Mouse (Mus musculus) c-Kit-positive CD71-positive TER-119-negative erythroid progenitor cells, embryonic 14.5 days (primary cell): ENCODE measurements around the gene H3f3a.

ENCODE experiments used
- DNase-seq: peaks from one replicate; pipeline ENCODE4 v3.0.0-alpha.2; 2013; ENCODE audit warnings: low read depth

Gene H3f3a

GRCm38 (mm10) chr1:180822276-180822675 is 8.5 kb upstream of the H3f3a start:
- DNase-seq, result no peak

DNA sequence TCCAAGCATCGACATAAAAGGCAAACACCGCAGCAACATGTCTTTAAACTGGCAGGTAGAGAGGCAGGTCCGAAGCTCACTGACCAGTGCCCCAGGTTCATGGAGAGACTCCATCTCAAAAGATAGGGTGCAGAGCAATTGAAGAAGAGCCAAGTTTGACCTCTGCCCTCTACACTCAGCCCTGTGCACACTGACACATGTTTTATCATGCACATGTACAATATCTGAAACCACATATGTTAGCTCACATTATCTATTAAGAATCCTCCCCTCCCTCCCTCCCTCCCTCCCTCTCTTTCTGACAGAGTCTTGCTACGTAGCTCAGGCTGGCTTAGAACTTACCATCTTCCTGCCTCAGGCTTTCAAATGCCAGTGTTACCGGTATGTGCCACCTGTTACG is 7.4 kb upstream of the H3f3a start:
- DNase-seq, result no peak

GRCm38 (mm10) chr1:180818000-180818399 is 4.3 kb upstream of the H3f3a start:
- peak; percentile 70 for DNase-seq

DNA sequence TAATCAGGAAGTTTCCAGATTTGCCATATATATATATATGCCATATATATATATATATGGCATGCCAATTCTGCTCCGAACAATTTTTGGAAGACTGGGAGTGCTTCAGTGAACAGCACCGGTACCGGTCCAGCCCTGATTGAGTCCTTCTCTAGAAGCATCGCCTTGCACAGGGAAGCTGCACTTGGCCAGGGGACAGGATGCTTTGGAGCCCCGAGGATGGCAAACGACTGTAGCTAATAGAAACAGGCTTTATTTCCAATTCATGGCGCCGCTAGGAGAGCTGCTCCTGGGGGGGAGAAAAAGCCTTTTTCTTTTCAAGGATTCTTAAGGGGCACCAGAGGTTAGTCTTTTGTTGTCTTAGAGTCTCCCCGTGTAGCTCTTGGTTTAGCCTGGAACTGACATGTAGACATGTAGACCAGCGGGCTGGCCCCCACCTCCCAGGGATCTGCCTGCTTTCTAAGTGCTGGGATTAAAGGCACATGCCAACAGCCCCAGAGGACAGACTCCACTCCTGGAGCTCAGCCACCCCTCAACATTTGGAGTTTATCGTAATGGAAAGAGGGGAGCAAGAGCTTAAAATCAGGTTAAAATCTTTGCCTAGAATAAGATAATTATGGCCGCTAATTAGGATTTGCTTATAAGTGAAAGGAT is 1.8 kb upstream of the H3f3a start:
- DNase-seq, result no peak

- DNase-seq, result peak; percentile 79
These were observed 296 bp downstream of the H3f3a start for GRCm38 (mm10) chr1:180813409-180813884.

DNA sequence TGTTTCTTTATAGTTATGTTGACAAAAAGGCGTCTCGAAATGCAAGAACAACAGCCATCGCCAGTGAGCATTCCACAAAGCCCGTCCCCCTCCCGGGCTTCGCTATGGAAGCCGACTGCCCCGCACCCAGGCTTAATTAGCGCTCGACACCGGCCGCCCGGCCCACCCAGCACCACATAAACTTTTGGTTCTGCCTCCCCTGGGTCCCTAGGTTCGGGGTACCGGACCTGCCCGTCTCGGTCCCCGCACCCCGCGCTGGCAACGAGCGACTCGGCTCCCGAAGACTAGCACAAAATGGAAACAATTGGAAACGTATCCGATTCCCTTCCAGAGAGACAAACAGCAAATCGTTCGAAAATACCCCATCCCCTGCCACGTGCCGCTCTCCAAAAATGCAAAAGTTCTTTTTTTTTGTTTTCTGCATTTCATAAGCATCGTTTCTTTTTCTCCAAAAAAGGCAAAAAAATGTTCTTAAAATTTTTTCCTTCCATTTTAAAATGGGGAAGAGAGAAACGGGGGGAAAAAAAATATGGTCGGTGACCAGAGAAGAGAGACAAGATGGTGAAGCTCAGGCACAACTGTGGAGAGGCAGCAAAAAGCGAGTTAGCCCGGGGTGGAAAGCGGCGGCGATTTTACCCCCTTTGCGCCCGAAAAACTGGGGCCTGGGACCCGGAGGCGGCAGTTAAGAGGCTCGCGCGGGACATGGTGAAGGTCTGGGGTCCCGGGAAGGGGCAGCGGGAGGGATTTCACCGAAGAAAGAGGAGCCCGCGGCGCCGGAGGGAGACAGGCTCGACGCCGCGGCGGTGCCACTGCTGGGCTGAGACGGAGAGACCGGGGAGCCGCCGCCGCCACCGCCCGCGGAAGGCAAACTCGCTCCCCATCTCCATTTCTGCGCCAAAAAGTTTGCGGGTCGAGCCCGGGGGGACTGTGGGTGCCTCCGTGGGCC is 1.0 kb downstream of the H3f3a start:
- no peak for DNase-seq

DNA sequence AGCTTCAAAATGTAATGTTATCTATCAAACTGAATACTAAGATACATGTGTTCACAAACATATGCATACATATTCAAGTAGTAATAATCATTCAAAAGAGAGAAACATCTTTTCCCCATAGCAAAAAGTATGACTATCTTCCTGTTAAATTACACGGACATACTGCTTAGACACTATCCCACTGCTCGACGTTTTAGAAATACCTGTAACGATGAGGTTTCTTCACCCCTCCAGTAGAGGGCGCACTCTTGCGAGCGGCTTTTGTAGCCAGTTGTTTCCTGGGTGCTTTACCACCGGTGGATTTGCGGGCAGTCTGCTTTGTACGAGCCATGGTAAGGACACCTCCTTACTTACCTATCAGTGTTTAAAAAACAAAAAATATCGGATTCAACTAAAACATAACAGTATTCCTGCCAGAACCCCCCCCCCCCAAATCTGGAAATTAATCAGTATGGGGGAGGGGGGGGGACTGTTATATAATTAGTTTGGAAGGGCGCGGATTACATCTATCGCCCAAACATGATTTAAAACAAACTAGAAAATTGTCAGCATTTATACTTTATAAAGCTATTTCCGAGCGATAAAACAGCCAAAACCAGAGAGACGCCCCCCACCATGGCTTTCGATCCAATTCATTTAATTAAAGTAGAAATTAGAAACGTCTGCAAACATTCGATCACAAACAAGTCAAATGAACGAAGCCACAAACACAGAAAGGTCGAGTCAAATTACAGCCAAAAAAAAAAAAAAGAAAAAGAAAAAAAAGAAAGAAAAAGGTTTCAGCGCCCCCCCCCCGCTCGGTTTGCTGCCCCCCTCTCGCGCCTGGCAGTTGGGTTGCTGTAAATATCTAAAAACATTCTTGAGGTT is 1.9 kb downstream of the H3f3a start:
- DNase-seq, result no peak

DNA sequence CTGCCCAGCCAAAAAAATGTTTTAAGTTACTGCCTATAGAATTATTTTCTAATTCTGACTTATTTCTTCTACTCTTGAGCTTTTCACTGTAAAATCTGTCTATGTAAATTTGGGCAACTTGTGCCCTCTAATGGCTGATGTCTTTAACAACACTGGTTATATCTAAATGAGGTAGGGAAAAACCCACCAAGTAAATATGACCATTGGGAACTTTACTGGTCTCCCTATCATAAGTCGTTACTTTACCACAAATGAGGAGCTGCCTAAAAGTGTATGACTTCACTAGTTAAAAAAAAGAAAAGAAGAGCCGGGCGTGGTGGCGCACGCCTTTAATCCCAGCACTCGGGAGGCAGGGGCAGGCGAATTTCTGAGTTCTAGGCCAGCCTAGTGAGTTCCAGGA is 2.8 kb downstream of the H3f3a start:
- no peak for DNase-seq

GRCm38 (mm10) chr1:180808831-180809230 is 4.9 kb downstream of the H3f3a start:
- DNase-seq, result no peak

- no peak for DNase-seq
These were observed 9.9 kb downstream of the H3f3a start for GRCm38 (mm10) chr1:180803881-180804280.

- DNase-seq, result no peak
These were observed 12.2 kb downstream of the H3f3a start for GRCm38 (mm10) chr1:180801466-180801994.

DNA sequence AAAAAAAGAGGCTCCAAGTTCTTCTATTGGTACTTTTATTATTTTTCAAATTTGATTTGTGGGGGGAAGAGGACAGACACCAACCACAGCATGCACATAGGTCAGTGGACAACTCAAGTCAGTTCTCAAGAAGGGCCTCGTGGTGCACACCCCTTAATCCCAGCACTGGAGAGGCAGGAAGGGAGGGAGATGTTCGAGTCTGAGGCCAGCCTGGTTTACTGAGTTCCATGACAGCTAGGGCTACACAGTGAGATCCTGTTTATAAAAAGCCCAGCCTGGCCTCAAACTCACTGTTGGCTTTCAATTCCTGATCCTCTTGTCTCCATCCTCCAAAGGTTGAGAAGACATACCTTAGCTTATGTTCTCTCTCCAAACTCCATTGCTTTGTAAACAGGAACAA is 12.9 kb downstream of the H3f3a start:
- no peak for DNase-seq

GRCm38 (mm10) chr1:180800022-180800421 is 13.7 kb downstream of the H3f3a start:
- DNase-seq, result no peak

DNA sequence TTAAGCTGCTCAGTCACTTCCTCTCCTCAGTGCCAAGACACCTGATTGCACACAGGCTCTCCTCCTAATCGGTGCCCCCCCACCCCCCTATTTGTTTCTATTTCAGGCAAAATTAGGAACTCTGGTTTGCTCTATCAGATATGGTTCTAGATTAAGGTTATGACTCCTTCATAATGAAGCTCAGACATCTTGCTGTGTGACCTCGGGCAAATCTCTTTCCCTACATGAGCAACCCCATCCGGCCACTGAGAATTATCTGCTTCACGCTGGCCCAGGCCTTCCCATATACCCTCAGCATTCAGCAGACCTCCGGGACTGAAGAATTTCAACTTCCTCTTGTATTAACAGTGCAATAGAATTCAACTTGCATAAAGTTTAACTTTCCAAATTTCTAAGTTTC is 14.5 kb downstream of the H3f3a start:
- DNase-seq, result no peak

DNA sequence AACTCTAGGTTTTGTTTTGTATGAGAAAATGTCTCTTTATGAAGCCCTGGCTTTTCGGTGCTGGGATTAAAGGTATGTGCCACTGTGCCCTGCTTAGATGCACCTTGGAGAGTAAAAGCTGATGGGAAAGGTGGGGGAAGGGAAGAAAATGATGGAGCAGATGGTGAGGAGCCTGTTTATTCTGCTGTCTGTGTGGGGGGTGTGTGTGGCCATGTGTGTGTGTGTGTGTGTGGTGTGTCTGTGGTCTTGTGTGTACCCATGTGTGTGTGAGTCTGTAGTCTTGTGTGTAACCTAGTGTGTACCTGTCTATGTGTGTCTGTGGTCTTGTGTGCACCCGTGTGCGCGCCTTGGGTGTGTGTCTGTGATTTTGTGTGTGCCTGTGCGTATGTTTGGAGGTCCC is 15.1 kb downstream of the H3f3a start:
- no peak for DNase-seq

- DNase-seq, result no peak
These were observed 19.6 kb downstream of the H3f3a start for GRCm38 (mm10) chr1:180794170-180794569.

DNA sequence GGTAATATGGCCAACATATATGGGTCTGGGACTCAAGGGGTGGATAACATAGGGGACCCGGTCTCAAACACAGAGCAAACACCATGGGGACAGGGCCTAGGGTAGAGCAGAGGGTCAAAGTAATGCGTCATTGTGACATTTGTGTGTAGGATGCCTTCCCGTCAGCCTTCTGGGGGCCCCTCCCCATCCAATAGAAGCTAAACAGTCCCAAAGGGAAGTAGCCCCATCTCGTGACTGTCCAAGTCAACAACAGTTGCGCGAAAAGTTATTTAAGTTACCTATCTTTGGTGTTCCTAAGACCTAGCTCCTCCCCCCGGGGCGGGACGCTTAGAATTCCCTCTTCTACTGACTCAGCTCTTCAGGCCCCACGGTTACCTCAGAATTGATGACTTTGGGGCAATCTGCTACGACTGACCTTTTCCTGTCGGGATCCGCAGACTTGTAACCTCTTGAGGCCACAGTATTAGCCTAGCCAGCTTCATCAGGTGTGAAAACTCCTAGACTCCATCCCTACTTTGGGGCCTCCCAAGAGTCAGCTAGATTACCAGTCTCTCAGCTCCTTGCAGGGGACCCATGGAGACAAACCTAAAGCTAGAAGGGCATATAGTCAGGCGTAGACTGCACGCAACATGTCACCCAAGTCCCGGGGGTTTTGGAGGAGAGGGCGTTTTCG is 20.2 kb downstream of the H3f3a start:
- no peak for DNase-seq

DNA sequence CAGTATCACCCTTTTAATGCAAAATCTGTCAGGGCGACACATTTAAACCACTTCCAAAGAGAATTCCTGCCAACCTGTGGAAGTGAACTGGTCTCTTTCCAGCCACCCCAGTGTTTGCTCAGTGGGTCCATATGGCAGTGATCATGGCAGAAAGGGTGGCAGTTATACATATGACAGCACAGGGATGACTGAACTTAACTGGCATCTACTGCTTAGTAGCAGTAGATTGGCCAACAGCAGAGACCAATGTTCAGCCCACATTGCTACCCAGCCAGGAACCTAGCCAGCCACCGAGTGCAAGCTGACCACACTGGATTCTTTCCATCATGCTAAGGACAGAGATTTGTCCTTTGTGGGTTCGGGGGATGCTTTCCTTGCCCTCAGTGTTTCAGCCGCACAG is 20.9 kb downstream of the H3f3a start:
- no peak for DNase-seq

GRCm38 (mm10) chr1:180791821-180792480 is 21.8 kb downstream of the H3f3a start:
- no peak for DNase-seq

DNA sequence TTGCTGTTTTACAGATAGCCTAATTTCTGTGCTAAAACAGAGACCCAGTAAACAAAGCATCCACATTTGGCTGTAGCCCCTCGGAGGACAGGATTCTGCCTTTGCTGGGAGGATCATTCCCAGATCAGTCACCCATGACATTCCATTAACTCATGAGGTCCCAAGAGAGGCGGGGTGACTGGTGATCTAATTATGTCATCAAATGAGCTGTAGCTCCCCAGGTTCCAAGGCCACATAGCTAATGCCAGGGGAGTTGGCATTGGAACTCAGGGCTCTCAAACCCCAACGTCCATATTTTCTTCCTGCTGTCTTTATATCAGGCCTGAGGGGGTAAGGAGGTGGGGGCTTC is 30.2 kb downstream of the H3f3a start:
- DNase-seq, result no peak
